8 mouse cellular contexts compared by ENCODE assay signal in genomic region chr6:30302781-30303631, GRCm38 (mm10). TPM values are rescaled to one million over a fixed set of nuclear protein-coding genes. Genes with fewer than 3 reads are reported as not detected.
DNase-seq lines count a peak whose midpoint lies in the region; ATAC-seq and TF ChIP-seq lines count a peak whose summit lies in the region.

No protein-coding gene starts in this region.

- H3K4me2 ChIP-seq in forebrain, embryonic 15.5 days (replicated peaks), result peak overlapping the region; percentile 87
- peak overlapping the region; percentile 68 for H3K4me2 ChIP-seq in hindbrain, embryonic 12.5 days (replicated peaks)
- peak overlapping the region; percentile 51 for H3K4me2 ChIP-seq in midbrain, embryonic 11.5 days

- under 1% methylated on average over 11 of the region's 11 CpGs for WGBS in forebrain, embryonic 15.5 days
- WGBS in hindbrain, embryonic 12.5 days, result under 1% methylated on average over 11 of the region's 11 CpGs
- WGBS in midbrain, embryonic 11.5 days, result under 1% methylated on average over 11 of the region's 11 CpGs

- peaks cover 2% of the 10 kb centered on the region; the same call in 1 of the 2 replicates for H3K36me3 ChIP-seq in forebrain, embryonic 15.5 days
- H3K36me3 ChIP-seq in hindbrain, embryonic 12.5 days, result peaks cover 4% of the 10 kb centered on the region; the same call in 1 of the 2 replicates
- H3K36me3 ChIP-seq in midbrain, embryonic 11.5 days (ENCODE audit: control insufficient read depth, insufficient read depth, low read length), result no peaks in the 10 kb centered on the region

- no peak for ATAC-seq in CD4-positive, CD25-positive, alpha-beta regulatory T cell, adult 4 months
- ATAC-seq in forebrain, embryonic 15.5 days (replicated peaks), result no peak
- ATAC-seq in hindbrain, embryonic 12.5 days (ENCODE audit: low FRiP score), result no peak
- ATAC-seq in midbrain, embryonic 11.5 days (ENCODE audit: low FRiP score), result no peak

- peak overlapping the region; percentile 97 for H3K27ac ChIP-seq in forebrain, embryonic 15.5 days (replicated peaks)
- H3K27ac ChIP-seq in hindbrain, embryonic 12.5 days, result peak overlapping the region; percentile 94
- 0 out of 2 replicates have a peak overlapping the region, but pooled peaks have one; percentile 15 for H3K27ac ChIP-seq in midbrain, embryonic 11.5 days (ENCODE audit: low read depth, low read length)

- no peaks in the 10 kb centered on the region for H3K9me3 ChIP-seq in forebrain, embryonic 15.5 days
- no peaks in the 10 kb centered on the region for H3K9me3 ChIP-seq in hindbrain, embryonic 12.5 days (replicated peaks)
- no peaks in the 10 kb centered on the region for H3K9me3 ChIP-seq in midbrain, embryonic 11.5 days (ENCODE audit: control insufficient read depth, low read length)

- H3K9ac ChIP-seq in forebrain, embryonic 15.5 days (replicated peaks), result peak overlapping the region; percentile 89
- H3K9ac ChIP-seq in hindbrain, embryonic 12.5 days, result peak overlapping the region; percentile 90
- H3K9ac ChIP-seq in midbrain, embryonic 11.5 days (ENCODE audit: low read length), result peak overlapping the region; percentile 59

- peaks cover 33% of the 10 kb centered on the region for H3K4me1 ChIP-seq in forebrain, embryonic 15.5 days
- peaks cover 28% of the 10 kb centered on the region for H3K4me1 ChIP-seq in hindbrain, embryonic 12.5 days
- peaks cover 32% of the 10 kb centered on the region for H3K4me1 ChIP-seq in midbrain, embryonic 11.5 days (ENCODE audit: control insufficient read depth, insufficient read depth, low read length)

- DNase-seq in CD4-positive, CD25-positive, alpha-beta regulatory T cell, adult 2 months (ENCODE audit: low read depth, low spot score), result peak; percentile 53
- peak; percentile 65 for DNase-seq in brain, embryonic 14.5 days (ENCODE audit: low read depth)
- peak; percentile 14 to 17 for DNase-seq in left cerebral cortex, postnatal 36 days (ENCODE audit: low spot score in 2 of 2)
- DNase-seq in midbrain, embryonic 11.5 days (ENCODE audit: low spot score, missing footprints), result peak; percentile 94
- peak; percentile 67 to 77 for DNase-seq in spleen, postnatal 36 days (ENCODE audit: low spot score in 2 of 2)

- peak overlapping the region; percentile 88 for H3K4me3 ChIP-seq in forebrain, embryonic 15.5 days
- peak overlapping the region; percentile 69 for H3K4me3 ChIP-seq in hindbrain, embryonic 12.5 days
- peak overlapping the region; percentile 49 for H3K4me3 ChIP-seq in midbrain, embryonic 11.5 days (ENCODE audit: low read depth, low read length)

- TF ChIP-seq CTCF in brain, embryonic 14.5 days (IDR thresholded peaks at IDR 0.05; ENCODE audit: borderline replicate concordance, extremely low read depth, insufficient read depth, insufficient read length), result no peak

- H3K27me3 ChIP-seq in forebrain, embryonic 15.5 days, result no peaks in the 10 kb centered on the region
- H3K27me3 ChIP-seq in hindbrain, embryonic 12.5 days, result no peaks in the 10 kb centered on the region
- H3K27me3 ChIP-seq in midbrain, embryonic 11.5 days (ENCODE audit: control insufficient read depth, insufficient read depth, low read length), result no peaks in the 10 kb centered on the region

- no peak for TF ChIP-seq POLR2A in brain, embryonic 14.5 days (IDR thresholded peaks at IDR 0.05; ENCODE audit: borderline replicate concordance, extremely low read depth, insufficient read depth, insufficient read length, poor library complexity, severe bottlenecking)

- intact Hi-C loops in left cerebral cortex, postnatal 36 days (cut with DNase I), result no loop called here

RNA-seq across cellular contexts. Expression of gene Ube2h, which starts 1.3 kb away (rescaled TPM):
- 100 to 1,000 TPM; 145 to 167 TPM for polyA plus RNA-seq in CD4-positive, CD25-positive, alpha-beta regulatory T cell, adult 4 months (2017; shearing (Covaris generic))
- polyA plus RNA-seq in brain, embryonic 14.5 days (2012; rRNA removed), result 61.3 and 77.8 TPM in 2 replicates
- 65.7 and 68.5 TPM in 2 replicates for polyA plus RNA-seq in forebrain, embryonic 15.5 days (2015; fragmentation: Nextera tagmentation; extraction: Ambion mirVana)
- polyA plus RNA-seq in hindbrain, embryonic 12.5 days (2016; fragmentation: Nextera tagmentation; extraction: Ambion mirVana), result 72.4 and 76.4 TPM in 2 replicates
- 10 to 100 TPM; 90.2 to 95.1 TPM for total RNA-seq in left cerebral cortex, postnatal 36 days (2021)
- polyA plus RNA-seq in midbrain, embryonic 11.5 days (2014; fragmentation: Nextera tagmentation; extraction: Ambion mirVana), result 52.3 and 53.6 TPM in 2 replicates

Comparison
In these comparisons a context has a peak if more than half of its experiments do, and no peak if none do; other contexts are left out.
1. DNase-seq: peak in every context shown above with its lines; median percentile 94 in midbrain, embryonic 11.5 days; 72 in spleen, postnatal 36 days; 65 in brain, embryonic 14.5 days; 53 in CD4-positive, CD25-positive, alpha-beta regulatory T cell, adult 2 months; 16 in left cerebral cortex, postnatal 36 days.
2. H3K27ac ChIP-seq: peak in every context shown above with its lines; median percentile 97 in forebrain, embryonic 15.5 days; 94 in hindbrain, embryonic 12.5 days; 15 in midbrain, embryonic 11.5 days.